Mouse (Mus musculus) granulocyte monocyte progenitor cell, adult 5-6 weeks (primary cell): ENCODE measurements around the gene Tcaf3. TPM values are rescaled to one million over a fixed set of nuclear protein-coding genes. Genes with fewer than 3 reads are reported as not detected.

Experiments
- ATAC-seq: replicated peaks from 2 replicates; pipeline ENCODE4 v1.8.0; 2016; ENCODE audit warnings: mild to moderate bottlenecking, moderate TSS enrichment, inconsistent platforms; ENCODE audit not compliant: poor library complexity, severe bottlenecking
- total RNA-seq, 2 experiments: library from RNA; stranded (forward) in 1 of 2; stranded (reverse) in 1 of 2; fragments of 200-712, 200-1000 nt in 1 of 2; fragments of >200 nt in 1 of 2; fragmentation: Nextera tagmentation in 1 of 2; gene quantifications; 2 replicates each; pipeline ENCODE4 v1.2.3; 2014 to 2017

Gene Tcaf3
- total RNA-seq, 2 experiments from 2014 or later = not detected

DNA sequence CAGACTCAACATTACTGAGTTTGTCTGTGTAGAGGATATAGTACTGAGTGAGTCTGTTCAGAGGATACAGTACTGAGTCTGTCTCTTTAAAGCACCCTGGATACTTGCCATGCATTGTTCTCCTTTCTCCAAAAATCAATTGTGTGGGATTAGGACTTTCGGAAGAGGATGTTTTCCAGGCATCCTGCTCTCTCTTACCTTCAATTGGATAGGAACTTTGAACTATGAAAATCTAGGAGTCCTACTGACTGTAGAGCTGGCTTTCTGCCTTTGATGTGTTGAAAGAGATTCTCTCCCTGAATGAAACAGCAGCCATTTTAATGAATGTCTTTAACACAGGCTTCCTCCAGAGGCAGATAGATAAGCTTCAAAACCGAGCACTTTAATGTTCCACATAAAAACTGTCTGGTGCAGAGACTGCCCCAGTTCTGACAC, 52.0 kb downstream of the Tcaf3 start:
- no peak for ATAC-seq

DNA sequence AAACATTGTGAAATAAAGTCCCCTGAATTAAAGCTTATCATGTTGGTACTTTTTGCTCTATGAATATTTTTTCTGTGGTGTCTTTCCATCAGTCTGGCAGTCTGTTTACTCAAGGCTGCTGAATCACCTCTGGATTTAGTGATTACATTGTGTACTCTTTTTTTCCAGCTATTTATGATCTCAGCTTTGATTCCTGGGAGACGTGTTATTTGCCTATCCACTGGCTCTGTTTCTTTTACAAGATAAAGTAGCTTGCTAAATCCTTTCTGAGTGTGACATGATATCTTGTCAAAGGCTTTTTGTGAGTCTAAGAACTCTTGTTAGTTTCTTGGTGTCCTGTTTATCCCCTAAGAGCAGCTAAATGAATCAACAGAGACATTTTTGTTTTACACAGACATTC, 52.6 kb downstream of the Tcaf3 start:
- no peak for ATAC-seq

DNA sequence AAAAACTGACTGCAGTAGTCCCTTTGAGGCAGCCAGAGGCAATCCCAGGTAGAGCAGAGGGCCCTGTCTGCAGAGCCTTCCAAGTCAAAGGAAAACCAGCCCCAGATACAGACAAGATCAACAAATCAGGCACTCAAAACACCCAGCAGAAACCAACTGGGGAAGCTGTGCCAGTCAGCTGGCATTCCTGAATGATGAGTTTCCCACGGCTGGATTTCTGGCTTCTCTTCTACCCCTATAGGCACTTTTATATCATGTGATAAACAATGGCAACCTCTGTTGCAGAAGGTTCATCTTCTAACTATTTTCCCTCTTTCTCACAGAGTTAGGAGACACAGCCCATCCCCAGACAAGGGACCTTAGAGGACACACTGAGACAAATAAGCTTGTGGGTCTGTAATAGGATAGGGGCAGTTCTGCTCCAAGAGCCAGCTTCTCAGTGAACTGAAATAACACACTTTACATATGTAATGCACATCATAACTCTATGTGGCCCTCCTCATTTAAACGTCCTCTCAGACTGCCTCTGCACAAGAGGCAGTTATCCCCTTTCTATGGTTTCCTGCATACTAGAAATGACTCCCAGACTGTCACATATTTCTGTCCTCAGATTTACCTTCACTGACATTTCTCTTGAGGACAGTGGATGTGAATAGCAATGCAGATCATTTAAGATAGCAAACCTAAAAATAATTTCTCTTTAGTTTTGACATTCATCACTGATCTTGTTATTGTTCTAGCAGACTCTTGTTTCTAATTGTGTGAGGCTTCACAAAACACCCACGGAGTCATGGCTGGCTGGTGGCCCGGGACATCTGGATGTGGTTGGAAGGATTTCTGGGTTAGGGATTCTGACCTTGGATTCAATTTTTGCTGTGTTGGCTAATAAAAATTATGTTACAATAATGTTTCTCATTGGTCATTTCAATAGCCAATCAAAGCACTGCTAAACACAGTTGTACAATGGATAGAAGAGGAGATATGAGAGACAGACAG, 55.2 kb downstream of the Tcaf3 start:
- ATAC-seq = no peak

DNA sequence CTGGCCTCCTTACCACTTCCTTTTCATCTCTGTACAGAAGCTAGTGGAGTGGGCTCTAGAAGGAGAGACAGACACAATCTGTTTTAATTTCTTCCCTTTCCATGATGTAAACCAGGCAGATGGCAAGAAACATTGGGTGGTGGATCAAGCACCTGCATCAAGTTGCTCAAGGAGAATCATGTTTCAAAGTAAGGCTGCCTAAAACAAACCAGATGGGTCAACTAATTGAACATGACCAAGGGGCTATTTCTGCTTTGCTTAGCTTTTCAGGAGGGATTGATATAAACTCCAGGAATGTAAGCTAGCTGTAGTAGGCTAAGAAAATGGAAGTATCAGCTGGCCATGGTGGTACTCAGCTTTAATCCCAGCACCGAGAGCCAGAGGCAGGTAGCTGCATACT, 56.8 kb downstream of the Tcaf3 start:
- ATAC-seq = no peak

DNA sequence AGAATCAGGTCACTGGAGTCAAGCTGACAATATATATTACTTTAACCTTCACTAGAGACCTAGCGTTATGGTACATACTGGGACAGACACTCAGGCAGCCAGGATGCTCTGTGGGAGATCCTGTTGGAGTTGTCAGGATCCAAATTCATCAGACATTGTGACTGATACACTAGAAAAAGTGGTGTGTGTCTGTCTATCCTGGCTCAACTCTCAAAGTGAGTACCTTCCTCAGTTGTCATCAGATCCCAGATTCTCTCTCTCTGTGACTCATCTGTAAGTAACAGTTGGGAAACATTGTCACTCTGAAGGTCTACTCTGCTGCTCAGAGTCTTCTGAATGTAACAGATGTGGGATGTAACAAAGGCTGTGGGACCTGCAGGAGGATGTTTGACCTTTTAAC, 57.8 kb downstream of the Tcaf3 start:
- no peak for ATAC-seq

Other genes with a start within 250 kb of the Tcaf3 start
- gene Zyx, start 248.1 kb downstream of the Tcaf3 start, total RNA-seq (2014; fragmentation: Nextera tagmentation) = 116 and 131 TPM in 2 replicates
- 17.6 and 17.8 TPM in 2 replicates for gene Zyx, start 248.1 kb downstream of the Tcaf3 start, total RNA-seq (2017)
- 0.56 and 0.86 TPM in 2 replicates for gene Epha1, start 224.4 kb downstream of the Tcaf3 start, total RNA-seq (2014; fragmentation: Nextera tagmentation)
- gene Epha1, start 224.4 kb downstream of the Tcaf3 start, total RNA-seq (2017) = 0.04 TPM in 1 of 2 replicates, not detected in the other
- 1.6 TPM in 1 of 2 replicates, not detected in the other for gene Tas2r143, start 197.5 kb downstream of the Tcaf3 start, total RNA-seq (2014; fragmentation: Nextera tagmentation)
- not detected in 2 replicates for gene Tas2r143, start 197.5 kb downstream of the Tcaf3 start, total RNA-seq (2017)
- gene Tas2r135, start 192.3 kb downstream of the Tcaf3 start, total RNA-seq (2014; fragmentation: Nextera tagmentation) = not detected in 2 replicates
- gene Tas2r135, start 192.3 kb downstream of the Tcaf3 start, total RNA-seq (2017) = not detected in 2 replicates
- not detected in 2 replicates for gene Tas2r126, start 163.2 kb downstream of the Tcaf3 start, total RNA-seq (2014; fragmentation: Nextera tagmentation)
- not detected in 2 replicates for gene Tas2r126, start 163.2 kb downstream of the Tcaf3 start, total RNA-seq (2017)
- not detected in 2 replicates for gene Olfr458, start 132.5 kb downstream of the Tcaf3 start, total RNA-seq (2014; fragmentation: Nextera tagmentation)
- not detected in 2 replicates for gene Olfr458, start 132.5 kb downstream of the Tcaf3 start, total RNA-seq (2017)
- not detected in 2 replicates for gene Olfr457, start 121.4 kb downstream of the Tcaf3 start, total RNA-seq (2014; fragmentation: Nextera tagmentation)
- gene Olfr457, start 121.4 kb downstream of the Tcaf3 start, total RNA-seq (2017) = not detected in 2 replicates
- gene Olfr456, start 110.5 kb downstream of the Tcaf3 start, total RNA-seq (2014; fragmentation: Nextera tagmentation) = not detected in 2 replicates
- gene Olfr456, start 110.5 kb downstream of the Tcaf3 start, total RNA-seq (2017) = not detected in 2 replicates
- gene Olfr455, start 50.1 kb downstream of the Tcaf3 start, total RNA-seq (2014; fragmentation: Nextera tagmentation) = not detected in 2 replicates
- gene Olfr455, start 50.1 kb downstream of the Tcaf3 start, total RNA-seq (2017) = not detected in 2 replicates
- not detected in 2 replicates for gene Tcaf2, start 47.6 kb upstream of the Tcaf3 start, total RNA-seq (2014; fragmentation: Nextera tagmentation)
- 0.22 TPM in 1 of 2 replicates, not detected in the other for gene Tcaf2, start 47.6 kb upstream of the Tcaf3 start, total RNA-seq (2017)
- gene Tcaf1, start 112.4 kb upstream of the Tcaf3 start, total RNA-seq (2014; fragmentation: Nextera tagmentation) = 0.47 TPM in 1 of 2 replicates, not detected in the other
- 0.13 and 0.46 TPM in 2 replicates for gene Tcaf1, start 112.4 kb upstream of the Tcaf3 start, total RNA-seq (2017)
- gene Olfr453, start 141.7 kb upstream of the Tcaf3 start, total RNA-seq (2014; fragmentation: Nextera tagmentation) = not detected in 2 replicates
- not detected in 2 replicates for gene Olfr453, start 141.7 kb upstream of the Tcaf3 start, total RNA-seq (2017)
- gene Olfr38, start 158.7 kb upstream of the Tcaf3 start, total RNA-seq (2014; fragmentation: Nextera tagmentation) = not detected in 2 replicates
- not detected in 2 replicates for gene Olfr38, start 158.7 kb upstream of the Tcaf3 start, total RNA-seq (2017)
- gene Olfr452, start 187.4 kb upstream of the Tcaf3 start, total RNA-seq (2014; fragmentation: Nextera tagmentation) = not detected in 2 replicates
- not detected in 2 replicates for gene Olfr452, start 187.4 kb upstream of the Tcaf3 start, total RNA-seq (2017)
- not detected in 2 replicates for gene Olfr450, start 214.2 kb upstream of the Tcaf3 start, total RNA-seq (2014; fragmentation: Nextera tagmentation)
- not detected in 2 replicates for gene Olfr450, start 214.2 kb upstream of the Tcaf3 start, total RNA-seq (2017)
- gene Olfr449, start 236.7 kb upstream of the Tcaf3 start, total RNA-seq (2014; fragmentation: Nextera tagmentation) = not detected in 2 replicates
- not detected in 2 replicates for gene Olfr449, start 236.7 kb upstream of the Tcaf3 start, total RNA-seq (2017)